Mouse (Mus musculus) right cerebral cortex, adult 2 months (tissue): Measurements from ENCODE around the gene Mrps10.

Experiments
- DNase-seq, 2 experiments: peaks; one replicate each; pipeline ENCODE4 v3.0.0; 2021 to 2022; ENCODE audit warnings: low spot score in 2 of 2

Gene Mrps10

DNA sequence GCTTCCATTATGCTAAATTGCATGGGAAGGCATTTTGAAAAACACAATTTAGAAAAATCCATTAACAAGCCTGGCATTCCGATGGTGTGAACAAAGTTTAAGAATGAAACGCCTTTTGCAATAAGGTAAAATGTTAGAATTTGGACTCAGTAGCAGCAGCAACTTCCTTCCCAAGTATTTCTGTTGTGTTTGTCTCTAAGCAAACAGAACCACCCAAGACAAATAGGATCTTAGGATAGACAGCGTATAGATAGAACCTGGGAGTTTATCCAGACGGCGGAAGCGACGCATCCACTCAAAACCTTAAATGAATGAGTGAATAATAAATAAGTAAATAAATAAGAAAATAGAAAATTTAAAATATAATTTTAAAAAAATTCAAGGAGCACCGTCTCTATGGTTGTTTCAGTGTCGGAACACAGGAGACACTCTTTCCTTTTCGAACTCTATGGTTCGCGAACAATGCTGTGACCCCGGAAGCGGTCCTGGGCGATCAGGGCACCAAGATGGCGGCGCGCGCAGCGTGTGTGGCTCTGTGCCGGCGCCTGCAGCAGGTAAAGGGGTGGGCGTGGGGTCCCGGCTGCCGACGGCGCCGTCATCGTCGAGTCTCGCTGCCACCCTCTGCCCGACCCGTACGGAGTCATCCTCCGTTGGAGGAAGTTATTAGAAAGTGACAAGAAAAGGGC, at the start of gene Mrps10:
Gene Mrps10 (plus strand): TSS at position 487 of the 686 bp plus-strand sequence.
- peak; percentile 88 to 90 for DNase-seq

DNA sequence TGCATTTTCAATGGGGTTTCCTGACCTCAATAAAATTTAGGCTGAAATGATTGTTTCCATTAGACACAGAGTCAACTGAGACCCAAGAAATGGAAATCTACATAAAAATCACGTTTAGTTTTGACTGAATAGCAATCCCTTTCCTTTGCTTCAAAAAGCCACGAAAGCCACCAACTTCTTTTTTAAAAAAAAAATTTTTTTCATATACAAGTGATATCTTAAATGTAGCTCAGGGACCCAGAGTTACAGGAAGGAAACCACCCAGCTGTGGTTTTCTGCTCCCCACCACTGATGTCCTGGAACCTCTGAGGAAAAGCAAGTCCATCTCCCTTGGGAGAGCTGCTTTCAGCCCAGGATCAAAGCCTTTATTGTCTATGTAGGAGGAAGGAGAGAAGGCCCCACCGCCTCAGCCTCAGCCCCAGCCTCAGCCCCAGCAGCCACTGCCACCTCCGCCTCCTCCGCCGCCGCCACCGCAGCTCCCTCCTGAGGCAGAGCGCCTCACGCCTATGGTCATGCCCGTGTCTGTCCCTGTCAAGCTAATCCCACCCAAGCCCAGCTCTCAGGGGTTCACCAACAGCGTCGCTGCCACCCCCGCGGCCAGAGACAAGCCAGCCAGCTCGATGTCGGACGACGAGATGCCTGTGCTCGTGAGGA, 49.6 kb upstream of the Mrps10 start:
- no peak for DNase-seq

DNA sequence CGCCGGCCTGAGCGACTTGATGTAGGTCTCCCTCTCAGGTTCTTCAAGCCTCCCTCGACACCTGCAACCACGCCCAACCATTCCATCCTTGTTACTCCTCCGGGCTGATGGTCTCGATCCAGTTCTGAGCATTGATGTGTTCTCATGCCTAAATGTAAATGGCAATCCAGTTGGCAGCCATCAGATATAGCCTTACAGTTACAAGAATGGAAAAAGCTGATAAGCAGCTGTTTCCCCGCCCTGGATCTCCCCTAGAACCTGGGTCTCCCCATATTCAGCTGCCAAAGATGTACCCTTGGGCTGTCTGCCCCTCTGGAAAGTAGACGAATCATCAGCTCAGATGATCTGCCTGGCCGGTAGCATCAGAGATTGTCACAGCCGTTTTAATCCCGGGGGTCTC, 48.9 kb upstream of the Mrps10 start:
- no peak for DNase-seq

DNA sequence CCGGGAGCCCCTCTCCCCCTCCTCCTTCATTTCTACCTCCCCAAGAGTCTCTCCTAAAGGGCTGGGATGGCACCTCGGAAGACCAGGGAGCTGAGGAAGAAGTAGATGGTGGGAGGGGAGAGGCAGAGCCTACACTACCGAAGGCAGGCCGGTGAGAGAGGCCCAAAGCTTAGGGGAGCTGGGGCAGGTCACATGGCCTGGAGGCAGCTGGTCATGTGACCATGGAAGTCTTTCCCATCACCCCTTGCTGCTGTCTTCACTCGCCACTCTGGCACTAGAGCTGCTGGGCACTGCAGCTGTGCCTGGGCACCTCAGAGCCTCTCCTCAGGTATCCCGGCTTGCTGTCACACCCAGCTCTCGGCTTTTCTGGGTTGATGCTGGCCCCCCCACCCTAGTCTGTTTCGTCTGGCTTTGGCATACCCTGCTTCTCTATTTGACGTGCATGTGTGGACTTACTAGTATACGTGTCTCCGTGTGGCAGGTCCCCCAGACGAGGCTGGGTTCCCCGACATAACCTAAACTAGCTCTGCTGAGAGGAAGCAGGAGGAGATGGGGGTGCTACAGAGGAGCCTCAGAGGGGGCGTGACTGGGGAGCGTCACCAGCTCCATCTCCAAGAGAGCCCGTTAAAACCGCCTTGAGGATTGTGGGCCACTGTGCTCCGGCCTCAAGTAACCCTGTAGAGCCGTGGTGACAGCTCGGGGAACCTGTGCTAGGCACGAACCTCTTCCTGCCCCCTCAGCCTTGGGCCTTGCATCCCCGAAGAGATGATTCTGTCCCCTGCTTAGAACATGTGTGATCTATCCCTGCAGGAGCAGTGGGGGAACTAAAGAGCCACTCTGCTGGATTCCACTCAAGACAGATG, 46.3 kb upstream of the Mrps10 start:
- peak; percentile 23 for DNase-seq

DNA sequence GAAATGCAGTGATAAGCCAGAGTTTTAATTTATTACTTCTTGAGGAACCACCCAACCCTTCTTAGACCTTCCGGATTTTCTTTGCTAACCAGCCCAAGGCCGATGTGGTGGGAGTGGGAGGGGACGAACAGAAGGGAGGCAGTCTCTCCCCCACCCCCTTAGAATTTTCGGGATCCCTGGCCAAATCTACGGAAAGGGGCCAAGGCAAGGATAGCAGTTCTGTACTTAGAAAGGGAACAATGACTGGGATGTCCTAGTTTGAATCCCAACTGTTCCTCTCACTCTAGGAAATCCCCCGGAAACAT, 45.7 kb upstream of the Mrps10 start:
- DNase-seq = no peak

DNA sequence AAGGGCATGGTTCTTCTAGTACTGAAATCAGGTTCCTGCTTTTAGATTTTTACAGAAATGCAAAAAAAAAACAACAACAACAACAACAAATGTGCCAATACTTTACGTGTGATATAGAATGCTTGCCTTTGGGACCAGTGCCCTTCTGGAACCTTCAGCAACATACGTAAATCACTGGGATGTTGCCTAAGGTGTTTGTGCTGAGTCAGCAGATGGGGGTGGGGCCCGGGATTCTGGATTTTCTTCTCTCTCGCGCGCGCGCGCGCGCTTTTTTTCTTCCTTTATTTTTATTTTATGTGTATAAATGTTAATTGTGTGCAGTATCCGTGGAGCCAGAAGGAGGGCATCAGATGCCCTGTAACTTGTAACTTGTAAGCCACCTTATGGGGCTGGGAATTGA, 41.1 kb upstream of the Mrps10 start:
- DNase-seq = no peak

DNA sequence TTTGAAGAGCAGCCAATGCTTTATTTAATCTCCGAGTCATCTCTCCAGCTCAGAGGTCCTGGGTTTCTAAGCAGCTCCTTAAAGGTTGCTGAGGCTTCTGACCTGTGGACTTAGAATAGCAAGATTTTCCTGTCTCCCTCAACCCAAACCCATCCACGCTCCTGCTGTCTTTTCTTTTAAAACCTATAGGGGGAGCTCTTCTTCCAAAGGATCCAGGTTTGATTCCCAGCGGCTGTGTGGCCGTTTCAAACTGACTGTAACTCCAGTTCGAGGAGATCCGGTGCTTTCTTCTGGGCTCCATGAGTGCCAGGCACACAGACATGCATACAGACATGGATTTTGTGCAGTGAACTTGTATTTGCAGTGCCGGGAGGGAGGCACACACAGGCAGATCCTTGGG, 40.7 kb upstream of the Mrps10 start:
- DNase-seq = no peak

DNA sequence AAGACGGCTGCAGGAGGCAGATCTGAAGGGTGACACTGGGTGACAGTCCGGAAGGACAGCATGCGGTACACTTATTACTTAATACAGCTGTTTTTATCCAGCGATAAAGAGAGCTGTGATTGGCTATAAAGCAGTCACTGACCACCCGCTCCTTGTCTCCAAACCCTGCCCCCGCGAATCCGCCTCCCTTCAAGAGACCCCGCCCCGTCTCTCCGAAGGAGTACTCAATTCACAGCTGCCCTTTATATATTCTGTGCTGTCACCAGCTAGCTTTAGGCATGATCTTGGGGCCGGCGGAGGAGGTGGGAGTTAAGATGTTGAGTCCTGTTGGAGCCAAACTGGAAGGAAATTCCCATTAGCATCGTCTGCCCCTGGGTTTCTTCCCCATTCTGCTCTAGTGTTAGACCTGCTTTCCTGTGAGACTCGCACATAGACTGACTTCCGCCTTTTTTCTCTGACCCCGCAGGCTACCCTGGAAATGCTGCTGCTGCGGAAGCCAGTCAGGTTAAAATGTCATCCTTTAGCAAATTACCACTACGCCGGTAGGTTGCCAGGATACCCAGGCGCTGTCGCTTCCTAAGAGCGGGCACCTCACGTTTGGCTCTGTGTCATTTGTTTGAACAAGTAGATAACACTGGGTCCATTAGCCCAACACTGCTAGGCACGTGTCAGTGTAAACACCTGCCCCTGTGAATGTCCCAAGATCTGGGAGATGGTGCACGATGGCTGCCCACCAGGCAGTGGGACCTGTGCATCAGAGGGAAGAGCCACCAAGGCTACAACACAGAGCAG, 39.9 kb upstream of the Mrps10 start:
- no peak for DNase-seq

DNA sequence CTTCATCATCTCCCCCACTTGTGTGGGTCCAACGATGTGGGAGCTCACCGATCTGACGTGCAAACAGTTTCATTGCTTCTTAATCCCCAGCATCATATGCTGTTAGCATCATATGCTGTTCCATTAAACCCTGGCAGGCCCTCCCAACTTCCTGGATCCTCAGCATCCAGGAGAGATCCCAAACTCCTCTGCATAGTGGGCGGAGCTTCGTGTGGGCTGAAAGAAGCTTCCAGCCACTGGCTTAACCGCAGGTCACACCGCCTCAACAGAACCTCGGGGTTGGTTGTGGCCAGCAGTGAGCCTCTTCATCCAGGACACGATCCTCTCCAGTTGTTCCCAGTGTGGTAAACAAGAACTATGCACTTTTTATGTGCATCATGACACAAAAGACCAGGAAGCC, 38.1 kb upstream of the Mrps10 start:
- no peak for DNase-seq

DNA sequence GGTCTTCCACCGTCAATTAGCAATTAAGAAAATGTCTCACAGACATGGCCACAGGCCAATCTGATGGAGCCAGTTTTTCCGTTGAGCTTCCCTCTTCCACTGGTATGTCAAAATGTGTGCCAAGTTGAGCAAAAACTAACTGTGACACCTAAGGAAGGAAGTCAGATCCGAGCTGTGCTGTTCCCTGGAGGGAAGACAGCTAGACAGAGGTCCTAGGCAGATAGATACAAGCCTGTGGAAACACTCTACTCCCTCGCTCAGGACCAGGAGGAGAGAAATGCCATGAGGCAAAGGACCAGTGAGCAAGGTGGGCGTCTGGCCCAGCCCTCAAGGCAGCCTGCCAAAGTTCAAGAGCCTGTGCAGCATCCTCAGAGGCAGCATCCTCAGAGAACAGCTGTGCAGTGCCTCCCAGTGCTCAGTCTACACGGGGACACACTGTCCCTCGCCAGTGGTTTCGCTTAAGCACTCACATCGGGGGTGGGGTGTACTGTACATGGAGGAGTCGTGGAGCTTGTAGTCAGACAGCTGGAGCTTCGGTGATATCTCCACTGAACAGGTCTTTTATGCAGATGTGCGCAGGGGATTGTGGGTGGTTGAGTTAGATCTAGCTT, 36.6 kb upstream of the Mrps10 start:
- peak; percentile 20 to 23 for DNase-seq

DNA sequence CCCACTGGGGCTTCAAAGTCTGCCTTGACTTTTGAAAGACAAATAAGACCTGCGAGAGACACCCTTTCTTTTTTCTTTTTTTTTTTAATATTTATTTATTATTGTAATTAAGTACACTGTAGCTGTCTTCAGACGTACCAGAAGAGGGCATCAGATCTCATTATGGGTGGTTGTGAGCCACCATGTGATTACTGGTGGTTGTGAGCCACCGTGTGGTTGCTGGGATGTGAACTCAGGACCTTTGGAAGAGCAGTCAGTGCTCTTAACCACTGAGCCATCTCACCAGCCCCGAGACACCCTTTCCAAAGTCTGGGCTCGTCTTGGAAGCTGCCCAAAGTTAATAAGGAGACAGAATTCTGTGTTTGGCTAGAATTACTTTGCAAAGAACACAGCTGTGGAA, 36.0 kb upstream of the Mrps10 start:
- DNase-seq = peak in 1 of 2 experiments; percentile 44

DNA sequence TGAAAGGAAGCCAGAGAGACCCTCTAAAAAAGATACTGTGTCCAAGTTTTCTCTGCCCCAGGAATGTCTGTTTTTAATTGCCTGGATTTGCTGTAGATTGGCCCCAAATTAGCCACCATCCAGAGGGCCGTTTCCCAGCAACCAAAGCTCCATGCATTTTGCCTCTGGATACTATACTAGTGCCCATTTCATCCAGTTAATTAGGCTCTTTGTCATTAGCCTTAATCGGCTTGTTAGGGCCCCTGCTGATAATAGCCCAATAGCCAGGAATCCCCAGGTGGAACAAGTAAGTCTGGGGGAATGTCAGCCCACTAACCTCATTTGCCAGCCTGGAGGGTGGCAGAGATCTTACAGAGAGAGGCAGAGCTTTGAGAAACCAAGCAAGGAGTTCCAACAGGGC, 35.3 kb upstream of the Mrps10 start:
- no peak for DNase-seq

DNA sequence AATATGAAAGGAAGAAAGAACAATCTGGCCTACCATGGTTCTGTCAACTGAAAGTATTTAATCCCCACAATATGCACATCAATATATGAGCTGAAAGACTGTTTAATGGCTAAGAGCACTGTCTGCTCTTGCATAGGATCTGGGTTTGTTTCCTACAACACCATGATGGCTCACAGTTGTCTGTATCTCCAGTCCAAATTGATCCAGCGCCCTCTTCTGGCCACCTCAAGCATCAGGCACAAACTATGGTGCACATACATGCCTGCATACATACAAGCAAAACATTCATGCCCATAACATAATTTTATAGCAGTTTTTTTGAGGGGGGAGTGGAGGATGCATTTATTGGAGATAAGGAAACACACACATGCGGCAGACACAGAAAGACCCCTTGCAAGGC, 25.6 kb upstream of the Mrps10 start:
- DNase-seq = no peak

DNA sequence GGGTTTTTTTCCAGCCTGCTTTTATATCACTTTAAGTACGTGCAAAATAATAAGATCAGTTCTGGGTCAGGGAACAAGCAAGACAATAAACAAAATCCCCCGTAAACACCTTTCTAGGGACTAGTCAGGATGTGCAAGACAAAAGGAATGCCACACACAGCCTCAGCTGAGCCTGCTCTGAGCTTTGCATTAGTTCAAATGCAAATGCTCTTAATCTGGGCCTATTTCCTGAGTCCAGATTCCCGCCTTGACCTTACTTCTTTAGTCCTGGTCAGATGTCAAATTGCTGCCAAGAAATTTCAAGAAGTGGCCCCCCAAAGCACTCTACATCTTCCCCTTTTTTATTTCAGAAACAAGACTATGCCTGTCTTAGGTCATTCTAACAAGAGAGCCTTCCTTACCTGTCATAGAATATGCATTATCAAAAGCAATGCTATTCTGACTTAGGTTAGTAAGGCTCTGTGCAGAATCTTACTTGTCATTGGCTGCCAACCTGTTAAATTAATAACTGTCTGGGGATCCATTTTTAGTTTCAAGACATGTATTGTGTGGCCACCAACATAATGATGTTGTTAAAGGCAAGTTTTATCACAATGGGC, 18.9 kb upstream of the Mrps10 start:
- DNase-seq = no peak

DNA sequence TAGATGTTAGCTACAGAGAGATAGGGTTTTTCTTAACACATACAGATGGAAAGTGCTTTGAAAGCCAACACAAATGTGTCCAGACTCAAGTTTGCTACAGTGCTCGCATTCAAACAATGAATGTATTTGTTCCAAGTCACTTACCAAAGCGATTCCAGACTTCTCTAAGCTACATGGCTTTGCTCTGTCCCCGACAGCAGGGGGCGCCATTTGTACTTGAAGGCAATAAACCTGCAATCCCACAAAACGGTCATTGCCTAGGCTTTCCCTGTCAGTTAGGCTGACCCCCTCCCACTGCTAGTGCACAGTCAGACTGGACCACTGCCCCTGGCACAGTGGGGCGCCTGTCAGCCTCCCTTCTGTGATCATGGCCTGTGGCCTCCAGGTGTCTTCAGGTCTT, 8.7 kb upstream of the Mrps10 start:
- peak; percentile 27 to 53 for DNase-seq

DNA sequence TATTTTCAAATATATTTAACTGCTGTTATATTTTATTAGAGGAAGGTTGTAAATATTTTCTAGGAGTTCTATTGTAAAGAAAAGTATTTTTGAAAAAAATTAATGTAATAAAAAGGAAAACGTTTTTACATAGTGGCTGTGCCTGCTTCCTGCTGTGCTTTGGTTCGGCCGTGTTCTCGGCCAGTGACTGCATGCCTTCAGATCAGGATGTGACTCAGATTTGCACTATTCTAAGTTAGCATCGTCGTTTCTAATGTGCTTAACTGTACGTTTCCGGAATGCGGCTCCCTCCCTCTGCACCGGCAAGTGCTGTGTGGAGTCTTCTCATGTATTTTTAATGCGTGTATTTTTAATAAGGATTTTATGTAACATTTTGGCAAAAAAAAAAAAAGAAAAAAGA, 7.3 kb upstream of the Mrps10 start:
- peak in 1 of 2 experiments; percentile 19 for DNase-seq

DNA sequence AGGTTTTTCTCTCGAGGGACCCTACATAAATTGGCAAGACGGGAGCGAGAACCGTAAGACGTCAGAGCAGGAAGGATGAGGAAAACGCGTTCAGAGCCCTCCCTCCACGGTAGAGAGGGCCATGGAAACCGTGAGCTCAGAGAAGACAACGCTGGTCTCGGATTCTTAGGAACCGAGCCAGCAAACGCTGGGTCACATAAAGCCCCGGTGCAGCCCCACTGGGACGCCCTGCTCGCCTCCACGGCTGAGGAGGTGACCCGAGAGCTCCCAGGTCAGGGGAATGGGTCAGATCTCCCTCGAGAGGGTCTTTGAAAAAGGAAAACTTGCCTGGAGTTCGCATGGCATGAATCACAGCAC, 378 bp downstream of the Mrps10 start:
- DNase-seq = no peak

DNA sequence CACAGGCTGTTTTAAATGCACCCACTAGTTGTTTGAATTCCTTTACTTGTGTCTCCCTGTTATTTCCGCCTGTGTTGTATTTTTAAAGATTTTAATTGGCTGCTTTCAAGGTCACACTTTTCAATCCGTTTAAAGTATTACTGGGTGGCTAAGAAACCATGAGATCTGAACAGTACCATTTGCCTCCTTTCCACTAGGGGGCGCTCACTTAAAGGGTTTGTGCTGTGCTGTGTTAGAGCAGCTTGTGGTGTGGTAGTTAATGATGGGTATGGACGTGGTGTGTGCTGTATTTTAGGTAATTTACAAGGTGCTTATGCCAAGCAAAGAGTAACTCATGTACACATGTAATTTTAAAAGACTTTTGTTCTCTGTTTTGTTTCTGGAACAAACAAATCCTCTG, 2.8 kb downstream of the Mrps10 start:
- peak; percentile 75 to 81 for DNase-seq

DNA sequence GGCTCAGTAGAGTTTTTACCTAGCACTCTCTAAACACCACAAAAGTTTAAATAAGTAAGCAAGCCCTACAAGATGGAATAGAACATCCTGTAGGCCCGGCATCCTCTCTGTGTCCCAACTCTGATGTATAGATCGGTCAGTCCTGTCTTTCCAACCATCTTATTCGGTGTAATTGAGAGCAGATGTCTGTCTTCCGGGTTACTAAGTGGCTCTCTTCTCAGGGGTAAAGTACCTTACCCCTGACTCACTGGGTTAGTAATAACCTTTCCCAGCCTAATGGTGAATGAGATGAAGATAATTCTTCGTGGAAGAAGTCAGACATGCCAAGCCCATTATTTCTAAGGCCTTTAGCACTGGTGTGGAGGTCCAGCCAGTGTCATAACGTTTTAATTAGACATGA, 5.3 kb downstream of the Mrps10 start:
- no peak for DNase-seq

DNA sequence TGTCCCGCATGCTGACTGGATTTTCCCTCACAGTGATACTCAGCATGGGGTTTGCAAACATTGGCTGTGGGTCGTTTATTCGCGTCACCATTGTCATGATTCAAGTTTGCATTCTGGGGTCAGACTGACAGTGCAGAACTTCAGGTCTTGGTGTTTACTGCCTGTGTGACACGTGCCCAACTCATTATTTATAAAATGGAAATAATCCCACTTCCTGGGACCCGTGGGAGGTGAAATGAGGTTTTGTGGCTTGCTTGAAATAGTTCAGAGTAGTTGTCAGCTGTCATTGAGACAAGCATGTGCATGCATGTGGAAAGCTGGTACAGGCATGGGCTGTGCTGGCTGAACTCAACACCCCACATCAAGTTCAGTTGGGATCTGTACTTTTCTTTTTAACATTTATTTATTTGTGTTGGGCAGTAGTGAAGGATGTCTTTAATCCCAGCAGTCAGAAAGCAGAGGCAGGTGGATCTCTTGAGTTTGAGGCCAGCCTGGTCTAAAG, 8.1 kb downstream of the Mrps10 start:
- DNase-seq = no peak

DNA sequence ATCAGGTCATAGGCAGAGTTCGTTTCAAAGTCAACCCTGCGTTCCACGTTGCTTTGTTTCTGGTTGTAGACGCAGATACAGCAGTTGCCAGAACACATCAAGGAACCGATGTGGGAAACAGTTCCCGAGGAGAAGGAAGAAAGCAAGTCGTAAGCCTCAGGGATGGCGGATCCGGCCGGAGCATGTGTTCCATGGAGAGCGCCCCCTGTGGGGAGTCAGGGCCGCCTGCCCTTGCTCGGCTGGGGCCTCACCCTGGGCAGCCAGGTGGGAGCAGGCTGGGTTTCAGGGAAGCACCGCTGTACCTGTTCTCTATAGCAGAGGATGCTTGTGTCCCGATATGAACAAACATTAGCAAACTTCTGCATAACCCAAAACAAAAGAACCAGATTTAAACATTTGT, 9.4 kb downstream of the Mrps10 start:
- DNase-seq = no peak
